Mouse (Mus musculus) heart, embryonic 10.5 days (tissue): Measurements from ENCODE around the gene Banf1. TPM values are rescaled to one million over a fixed set of nuclear protein-coding genes. Genes with fewer than 3 reads are reported as not detected.

Source experiments
- DNase-seq: peaks from one replicate; pipeline ENCODE4 v3.0.0-alpha.2; 2017; ENCODE audit warnings: low spot score
- H3K27ac ChIP-seq: fragments of 300-500 bp; sonication (generic); 2 replicates; pipeline ENCODE4 v1.5.1; 2016; ENCODE audit warnings: mild to moderate bottlenecking
- H3K27me3 ChIP-seq: fragments of 300-500 bp; sonication (generic); 2 replicates; pipeline ENCODE4 v1.6.1; 2016; ENCODE audit warnings: mild to moderate bottlenecking; ENCODE audit not compliant: poor library complexity, insufficient read depth, severe bottlenecking
- H3K36me3 ChIP-seq: fragments of 300-500 bp; sonication (generic); 2 replicates; pipeline ENCODE4 v1.6.1; 2016; ENCODE audit warnings: mild to moderate bottlenecking, moderate library complexity
- H3K4me1 ChIP-seq: fragments of 300-500 bp; sonication (generic); 2 replicates; pipeline ENCODE4 v1.6.1; 2016; ENCODE audit warnings: mild to moderate bottlenecking
- H3K4me3 ChIP-seq: fragments of 300-500 bp; sonication (generic); 2 replicates; pipeline ENCODE4 v1.5.1; 2016; ENCODE audit warnings: mild to moderate bottlenecking, moderate library complexity
- H3K9me3 ChIP-seq: fragments of 300-500 bp; sonication (generic); 2 replicates; pipeline ENCODE4 v1.6.1; 2016; ENCODE audit warnings: mild to moderate bottlenecking, moderate library complexity
- WGBS: fragments of 180-500 bp; shearing (Covaris S2); methylation state at CpG from one replicate; pipeline ENCODE4 v1.1.7; 2016; 5-methylcytosine and 5-hydroxymethylcytosine counted together
- polyA plus RNA-seq: library from polyadenylated mRNA; unstranded; fragments of >200 nt; fragmentation: Nextera tagmentation; extraction: Ambion mirVana; gene quantifications from 2 replicates; pipeline ENCODE4 v1.2.1, GENCODE M21; 2016

Gene Banf1
- polyA plus RNA-seq, 1 experiment from 2014 or later: 575 TPM

GRCm38 (mm10) chr19:5394168-5394567, 27.2 kb upstream of the Banf1 start:
- no peaks in the 10 kb centered on the region for H3K9me3 ChIP-seq
- H3K27me3 ChIP-seq: no peaks in the 10 kb centered on the region
- H3K4me3 ChIP-seq: no peak overlapping the region
- H3K36me3 ChIP-seq: no peaks in the 10 kb centered on the region
- H3K27ac ChIP-seq: no peak overlapping the region
- H3K4me1 ChIP-seq: peaks cover 30% of the 10 kb centered on the region
- WGBS: 50% methylated on average over 10 of the region's 10 CpGs
- DNase-seq: no peak

GRCm38 (mm10) chr19:5392892-5393291, 25.9 kb upstream of the Banf1 start:
- 59% methylated on average over 4 of the region's 4 CpGs for WGBS
- Histone ChIP-seq H3K27ac (no peak overlapping the region), H3K36me3 (no peaks in the 10 kb centered on the region), H3K27me3 (no peaks in the 10 kb centered on the region), H3K4me1 (peaks cover 34% of the 10 kb centered on the region), H3K4me3 (no peak overlapping the region), H3K9me3 (no peaks in the 10 kb centered on the region)
- DNase-seq: no peak

GRCm38 (mm10) chr19:5390416-5390815, 23.4 kb upstream of the Banf1 start:
- Histone ChIP-seq H3K4me1 (peaks cover 50% of the 10 kb centered on the region), H3K36me3 (peaks cover 6% of the 10 kb centered on the region; the same call in 1 of the 2 replicates), H3K27me3 (no peaks in the 10 kb centered on the region), H3K9me3 (no peaks in the 10 kb centered on the region), H3K4me3 (peak overlapping the region; percentile 99), H3K27ac (peak overlapping the region; percentile 92)
- no peak for DNase-seq
- WGBS: 66% methylated on average over 8 of the region's 8 CpGs

GRCm38 (mm10) chr19:5389647-5390046, 22.7 kb upstream of the Banf1 start:
- no peaks in the 10 kb centered on the region for H3K9me3 ChIP-seq
- H3K27ac ChIP-seq: peak overlapping the region; percentile 92
- H3K36me3 ChIP-seq: peaks cover 13% of the 10 kb centered on the region
- WGBS: 31% methylated on average over 12 of the region's 12 CpGs
- peaks cover 45% of the 10 kb centered on the region for H3K4me1 ChIP-seq
- no peaks in the 10 kb centered on the region for H3K27me3 ChIP-seq
- H3K4me3 ChIP-seq: peak overlapping the region; percentile 99
- DNase-seq: peak; percentile 85

GRCm38 (mm10) chr19:5388588-5389242, 21.7 kb upstream of the Banf1 start, which contains the start of gene Sart1:
TSS of gene Sart1 (minus strand) at chr19:5388703.
- Histone ChIP-seq H3K4me1 (peaks cover 40% of the 10 kb centered on the region), H3K9me3 (no peaks in the 10 kb centered on the region), H3K27ac (peak within 1 kb of the TSS; percentile 92), H3K4me3 (peak within 1 kb of the TSS; percentile 99), H3K27me3 (no peaks in the 10 kb centered on the region), H3K36me3 (peaks cover 23% of the 10 kb centered on the region)
- DNase-seq: peak; percentile 98
- 2% methylated on average over 43 of the region's 43 CpGs for WGBS

GRCm38 (mm10) chr19:5388011-5388441, 21.1 kb upstream of the Banf1 start:
- Histone ChIP-seq H3K4me1 (peaks cover 40% of the 10 kb centered on the region), H3K36me3 (peaks cover 30% of the 10 kb centered on the region), H3K27me3 (no peaks in the 10 kb centered on the region), H3K9me3 (no peaks in the 10 kb centered on the region), H3K4me3 (peak overlapping the region; percentile 99), H3K27ac (peak overlapping the region; percentile 92)
- under 1% methylated on average over 43 of the region's 43 CpGs for WGBS
- DNase-seq: no peak

GRCm38 (mm10) chr19:5384715-5385114, 17.7 kb upstream of the Banf1 start:
- Histone ChIP-seq H3K4me1 (peaks cover 25% of the 10 kb centered on the region), H3K27me3 (no peaks in the 10 kb centered on the region), H3K36me3 (peaks cover 63% of the 10 kb centered on the region), H3K27ac (no peak overlapping the region), H3K9me3 (no peaks in the 10 kb centered on the region), H3K4me3 (no peak overlapping the region)
- no peak for DNase-seq
- WGBS: 87% methylated on average over 8 of the region's 8 CpGs

- H3K27ac ChIP-seq: no peak overlapping the region
- 90% methylated on average over 12 of the region's 12 CpGs for WGBS
- H3K36me3 ChIP-seq: peaks cover 77% of the 10 kb centered on the region
- H3K9me3 ChIP-seq: no peaks in the 10 kb centered on the region
- no peaks in the 10 kb centered on the region for H3K27me3 ChIP-seq
- DNase-seq: no peak
- H3K4me3 ChIP-seq: no peak overlapping the region
- H3K4me1 ChIP-seq: peaks cover 19% of the 10 kb centered on the region
Observed at GRCm38 (mm10) chr19:5383326-5383725, 16.4 kb upstream of the Banf1 start.

GRCm38 (mm10) chr19:5377446-5377845, 10.5 kb upstream of the Banf1 start:
- WGBS: 87% methylated on average over 1 of the region's 1 CpGs
- H3K27me3 ChIP-seq: no peaks in the 10 kb centered on the region
- H3K36me3 ChIP-seq: peaks cover 76% of the 10 kb centered on the region
- H3K4me3 ChIP-seq: no peak overlapping the region
- peaks cover 11% of the 10 kb centered on the region for H3K4me1 ChIP-seq
- H3K27ac ChIP-seq: no peak overlapping the region
- H3K9me3 ChIP-seq: no peaks in the 10 kb centered on the region
- DNase-seq: no peak

GRCm38 (mm10) chr19:5374748-5375147, 7.8 kb upstream of the Banf1 start:
- H3K27me3 ChIP-seq: no peaks in the 10 kb centered on the region
- 0 out of 2 replicates have a peak overlapping the region, but pooled peaks have one; percentile 1 for H3K4me3 ChIP-seq
- H3K9me3 ChIP-seq: no peaks in the 10 kb centered on the region
- 73% methylated on average over 4 of the region's 4 CpGs for WGBS
- DNase-seq: no peak
- H3K36me3 ChIP-seq: peaks cover 74% of the 10 kb centered on the region
- no peak overlapping the region for H3K27ac ChIP-seq
- H3K4me1 ChIP-seq: peaks cover 11% of the 10 kb centered on the region

GRCm38 (mm10) chr19:5374177-5374576, 7.2 kb upstream of the Banf1 start:
- Histone ChIP-seq H3K4me1 (peaks cover 11% of the 10 kb centered on the region), H3K9me3 (no peaks in the 10 kb centered on the region), H3K27ac (no peak overlapping the region), H3K4me3 (no peak overlapping the region), H3K27me3 (no peaks in the 10 kb centered on the region), H3K36me3 (peaks cover 74% of the 10 kb centered on the region)
- 71% methylated on average over 4 of the region's 4 CpGs for WGBS
- no peak for DNase-seq

GRCm38 (mm10) chr19:5372724-5373123, 5.8 kb upstream of the Banf1 start:
- Histone ChIP-seq H3K36me3 (peaks cover 74% of the 10 kb centered on the region), H3K4me1 (peaks cover 19% of the 10 kb centered on the region), H3K27ac (no peak overlapping the region), H3K4me3 (no peak overlapping the region), H3K27me3 (no peaks in the 10 kb centered on the region), H3K9me3 (no peaks in the 10 kb centered on the region)
- WGBS: 90% methylated on average over 7 of the region's 7 CpGs
- no peak for DNase-seq

GRCm38 (mm10) chr19:5370932-5371331, 4.0 kb upstream of the Banf1 start:
- Histone ChIP-seq H3K36me3 (peaks cover 68% of the 10 kb centered on the region), H3K4me1 (peaks cover 26% of the 10 kb centered on the region), H3K9me3 (no peaks in the 10 kb centered on the region), H3K27ac (no peak overlapping the region), H3K4me3 (no peak overlapping the region), H3K27me3 (no peaks in the 10 kb centered on the region)
- WGBS: 86% methylated on average over 3 of the region's 3 CpGs
- no peak for DNase-seq

- WGBS: 10% methylated on average over 11 of the region's 11 CpGs
- Histone ChIP-seq H3K4me1 (peaks cover 23% of the 10 kb centered on the region), H3K9me3 (no peaks in the 10 kb centered on the region), H3K4me3 (peak overlapping the region; percentile 75), H3K36me3 (peaks cover 68% of the 10 kb centered on the region), H3K27ac (peak overlapping the region; percentile 99), H3K27me3 (no peaks in the 10 kb centered on the region)
- no peak for DNase-seq
Observed at GRCm38 (mm10) chr19:5367455-5367854, 487 bp upstream of the Banf1 start.
